Mouse (Mus musculus): ENCODE data around the gene Dgki. TPM values are rescaled to one million over a fixed set of nuclear protein-coding genes. Genes with fewer than 3 reads are reported as not detected.

Gene Dgki
- polyA plus RNA-seq (2012; rRNA removed) (0.02 and 0.03 TPM in 2 replicates), polyA plus RNA-seq (2014; fragmentation: Nextera tagmentation; extraction: Ambion mirVana) (not detected in 2 replicates)

GRCm38 (mm10) chr6:37299562-37300390 lies at the start of gene Dgki:
Dgki (minus strand) TSS chr6:37300184.
- H3K9ac ChIP-seq (replicated peaks), result no peak within 1 kb of the TSS
- peak within 1 kb of the TSS; percentile 45 for H3K4me2 ChIP-seq (ENCODE audit: low read depth)
- ATAC-seq (ENCODE audit: insufficient read depth) (no peak), DNase-seq (ENCODE audit: low read depth in 3 of 3, low spot score in 3 of 3) (no peak)
- no peaks in the 10 kb centered on the region for H3K36me3 ChIP-seq (replicated peaks; ENCODE audit: control insufficient read depth, insufficient read depth, low read depth)
- WGBS (ENCODE audit: insufficient replicate concordance), result under 1% methylated on average over 65 of the region's 65 CpGs
- no peak within 1 kb of the TSS for H3K27ac ChIP-seq
- peaks cover 38% of the 10 kb centered on the region for H3K27me3 ChIP-seq (ENCODE audit: control insufficient read depth, insufficient read depth, low read length)
- peak within 1 kb of the TSS; percentile 2 to 28; a peak in 2 of 4 replicates for H3K4me3 ChIP-seq (ENCODE audit: insufficient read depth in 1 of 2, low read depth in 2 of 2, low read length in 2 of 2)
- H3K9me3 ChIP-seq (ENCODE audit: control insufficient read depth, low read length), result no peaks in the 10 kb centered on the region
- H3K4me1 ChIP-seq (replicated peaks; ENCODE audit: control insufficient read depth in 2 of 2, insufficient read depth in 2 of 2, low read length in 1 of 2), result no peaks in the 10 kb centered on the region
- TF ChIP-seq CTCF (IDR thresholded peaks at IDR 0.05; ENCODE audit: low read depth) (no peak), EP300 (IDR thresholded peaks at IDR 0.05; ENCODE audit: low read depth) (no peak)

GRCm38 (mm10) chr6:37347606-37348005 lies 47.6 kb upstream of the Dgki start:
- no peak overlapping the region for H3K27ac ChIP-seq
- ATAC-seq (ENCODE audit: insufficient read depth) (no peak), DNase-seq (ENCODE audit: low read depth in 3 of 3, low spot score in 3 of 3) (no peak)
- H3K27me3 ChIP-seq (ENCODE audit: control insufficient read depth, insufficient read depth, low read length), result no peaks in the 10 kb centered on the region
- H3K4me1 ChIP-seq (replicated peaks; ENCODE audit: control insufficient read depth in 2 of 2, insufficient read depth in 2 of 2, low read length in 1 of 2), result no peaks in the 10 kb centered on the region
- no peaks in the 10 kb centered on the region for H3K9me3 ChIP-seq (ENCODE audit: control insufficient read depth, low read length)
- WGBS (ENCODE audit: insufficient replicate concordance), result 62% methylated on average over 5 of the region's 5 CpGs
- TF ChIP-seq EP300 (IDR thresholded peaks at IDR 0.05; ENCODE audit: low read depth) (no peak), CTCF (IDR thresholded peaks at IDR 0.05; ENCODE audit: low read depth) (no peak)
- H3K9ac ChIP-seq (replicated peaks), result no peak overlapping the region
- H3K4me3 ChIP-seq (ENCODE audit: insufficient read depth in 1 of 2, low read depth in 2 of 2, low read length in 2 of 2), result no peak overlapping the region
- no peak overlapping the region for H3K4me2 ChIP-seq (ENCODE audit: low read depth)
- no peaks in the 10 kb centered on the region for H3K36me3 ChIP-seq (replicated peaks; ENCODE audit: control insufficient read depth, insufficient read depth, low read depth)

- TF ChIP-seq EP300 (IDR thresholded peaks at IDR 0.05; ENCODE audit: low read depth) (no peak), CTCF (IDR thresholded peaks at IDR 0.05; ENCODE audit: low read depth) (no peak)
Measured at GRCm38 (mm10) chr6:37338055-37338454, 38.1 kb upstream of the Dgki start.

GRCm38 (mm10) chr6:37336831-37337260 lies 36.9 kb upstream of the Dgki start:
- H3K9ac ChIP-seq (replicated peaks), result no peak overlapping the region
- no peak for DNase-seq (ENCODE audit: low read depth in 3 of 3, low spot score in 3 of 3)
- 42% methylated on average over 5 of the region's 5 CpGs for WGBS (ENCODE audit: insufficient replicate concordance)
- ATAC-seq (ENCODE audit: insufficient read depth), result no peak
- H3K27ac ChIP-seq, result no peak overlapping the region
- no peaks in the 10 kb centered on the region for H3K9me3 ChIP-seq (ENCODE audit: control insufficient read depth, low read length)
- H3K4me1 ChIP-seq (replicated peaks; ENCODE audit: control insufficient read depth in 2 of 2, insufficient read depth in 2 of 2, low read length in 1 of 2), result no peaks in the 10 kb centered on the region
- no peaks in the 10 kb centered on the region; the same call in 1 of the 2 replicates for H3K36me3 ChIP-seq (replicated peaks; ENCODE audit: control insufficient read depth, insufficient read depth, low read depth)
- H3K4me3 ChIP-seq (ENCODE audit: insufficient read depth in 1 of 2, low read depth in 2 of 2, low read length in 2 of 2), result no peak overlapping the region
- no peaks in the 10 kb centered on the region for H3K27me3 ChIP-seq (ENCODE audit: control insufficient read depth, insufficient read depth, low read length)
- TF ChIP-seq CTCF (IDR thresholded peaks at IDR 0.05; ENCODE audit: low read depth), result no peak
- TF ChIP-seq EP300 (IDR thresholded peaks at IDR 0.05; ENCODE audit: low read depth), result no peak
- H3K4me2 ChIP-seq (ENCODE audit: low read depth), result no peak overlapping the region

More at GRCm38 (mm10) chr6:37338055-37338454, 38.1 kb upstream of the Dgki start:
- H3K9me3 ChIP-seq (ENCODE audit: control insufficient read depth, low read length), result no peaks in the 10 kb centered on the region
- H3K27me3 ChIP-seq (ENCODE audit: control insufficient read depth, insufficient read depth, low read length), result no peaks in the 10 kb centered on the region
- WGBS (ENCODE audit: insufficient replicate concordance), result 46% methylated on average over 5 of the region's 5 CpGs
- no peaks in the 10 kb centered on the region; the same call in 1 of the 2 replicates for H3K36me3 ChIP-seq (replicated peaks; ENCODE audit: control insufficient read depth, insufficient read depth, low read depth)
- H3K4me1 ChIP-seq (replicated peaks; ENCODE audit: control insufficient read depth in 2 of 2, insufficient read depth in 2 of 2, low read length in 1 of 2), result no peaks in the 10 kb centered on the region
- no peak overlapping the region for H3K27ac ChIP-seq
- no peak overlapping the region for H3K4me3 ChIP-seq (ENCODE audit: insufficient read depth in 1 of 2, low read depth in 2 of 2, low read length in 2 of 2)
- H3K4me2 ChIP-seq (ENCODE audit: low read depth), result no peak overlapping the region
- no peak overlapping the region for H3K9ac ChIP-seq (replicated peaks)
- DNase-seq (ENCODE audit: low read depth in 3 of 3, low spot score in 3 of 3), result no peak
- no peak for ATAC-seq (ENCODE audit: insufficient read depth)

GRCm38 (mm10) chr6:37336381-37336780 lies 36.4 kb upstream of the Dgki start:
- H3K4me2 ChIP-seq (ENCODE audit: low read depth), result no peak overlapping the region
- DNase-seq (ENCODE audit: low read depth in 3 of 3, low spot score in 3 of 3), result no peak
- H3K4me1 ChIP-seq (replicated peaks; ENCODE audit: control insufficient read depth in 2 of 2, insufficient read depth in 2 of 2, low read length in 1 of 2), result no peaks in the 10 kb centered on the region
- H3K4me3 ChIP-seq (ENCODE audit: insufficient read depth in 1 of 2, low read depth in 2 of 2, low read length in 2 of 2), result no peak overlapping the region
- no peaks in the 10 kb centered on the region; the same call in 1 of the 2 replicates for H3K36me3 ChIP-seq (replicated peaks; ENCODE audit: control insufficient read depth, insufficient read depth, low read depth)
- 72% methylated on average over 7 of the region's 7 CpGs for WGBS (ENCODE audit: insufficient replicate concordance)
- no peak overlapping the region for H3K27ac ChIP-seq
- no peak for TF ChIP-seq EP300 (IDR thresholded peaks at IDR 0.05; ENCODE audit: low read depth)
- no peak for TF ChIP-seq CTCF (IDR thresholded peaks at IDR 0.05; ENCODE audit: low read depth)
- H3K9me3 ChIP-seq (ENCODE audit: control insufficient read depth, low read length), result no peaks in the 10 kb centered on the region
- no peak for ATAC-seq (ENCODE audit: insufficient read depth)
- no peak overlapping the region for H3K9ac ChIP-seq (replicated peaks)
- no peaks in the 10 kb centered on the region for H3K27me3 ChIP-seq (ENCODE audit: control insufficient read depth, insufficient read depth, low read length)

Data from liver, embryonic 14.5 days (tissue).